Mouse (Mus musculus) forebrain, postnatal 0 days (tissue): ENCODE results near the gene Rnf111. TPM values are rescaled to one million over a fixed set of nuclear protein-coding genes. Genes with fewer than 3 reads are reported as not detected.

Experiments
- ATAC-seq: fragments of 200-750 bp; cut with Nextera tagmentation; 2 replicates; pipeline ENCODE4 v1.8.0; 2017; ENCODE audit warnings: mild to moderate bottlenecking, moderate library complexity
- DNase-seq: peaks from one replicate; pipeline ENCODE4 v3.0.0-alpha.2; 2015
- H3K27ac ChIP-seq: fragments of 300-500 bp; sonication (generic); 2 replicates; pipeline ENCODE4 v1.5.1; 2014; ENCODE audit warnings: low read depth, mild to moderate bottlenecking, antibody characterized with exemption, low read length, moderate library complexity, mixed read lengths
- H3K27me3 ChIP-seq: fragments of 300-500 bp; sonication (generic); 2 replicates; pipeline ENCODE4 v1.6.1; 2014; ENCODE audit warnings: mild to moderate bottlenecking, low read length, mixed read lengths; ENCODE audit not compliant: insufficient read depth
- H3K36me3 ChIP-seq: fragments of 300-500 bp; sonication (generic); 2 replicates; pipeline ENCODE4 v1.6.1; 2014; ENCODE audit warnings: mild to moderate bottlenecking, moderate library complexity; ENCODE audit not compliant: insufficient read depth
- H3K4me1 ChIP-seq: fragments of 300-500 bp; sonication (generic); 2 replicates; pipeline ENCODE4 v1.6.1; 2014; ENCODE audit warnings: antibody characterized with exemption; ENCODE audit not compliant: insufficient read depth
- H3K4me2 ChIP-seq: fragments of 300-500 bp; sonication (generic); 2 replicates; pipeline ENCODE4 v1.6.1; 2014; ENCODE audit warnings: low read depth, mild to moderate bottlenecking, moderate library complexity
- H3K4me3 ChIP-seq: fragments of 300-500 bp; sonication (generic); 2 replicates; pipeline ENCODE4 v1.5.1; 2014; ENCODE audit warnings: low read depth, low read length, mixed read lengths
- H3K9ac ChIP-seq: fragments of 300-500 bp; sonication (generic); 2 replicates; pipeline ENCODE4 v1.6.1; 2014; ENCODE audit warnings: mild to moderate bottlenecking
- H3K9me3 ChIP-seq: fragments of 300-500 bp; sonication (generic); 2 replicates; pipeline ENCODE4 v1.6.1; 2016; ENCODE audit warnings: low read length
- CTCF ChIP-seq: sonication (generic); IDR thresholded peaks from 2 replicates; pipeline ENCODE4 v1.5.1; 2016; ENCODE audit warnings: antibody characterized with exemption, control low read depth, low read depth
- WGBS: fragments of 180-500 bp; shearing (Covaris S2); extraction: QIAGEN DNeasy Blood & Tissue Kit; methylation state at CpG from one replicate; pipeline ENCODE4 v1.1.7; 2014; 5-methylcytosine and 5-hydroxymethylcytosine counted together
- polyA plus RNA-seq: library from polyadenylated mRNA; unstranded; fragments of >200 nt; fragmentation: Nextera tagmentation; extraction: Ambion mirVana; gene quantifications from 2 replicates; pipeline ENCODE4 v1.2.1, GENCODE M21; 2015
- total RNA-seq: library from RNA; depleted of rRNA; stranded (reverse); fragments of >200 nt; gene quantifications from 2 replicates; pipeline ENCODE4 v1.2.3, GENCODE M21; 2014

Gene Rnf111
- total and polyA plus RNA-seq, 2 experiments from 2014 or later: 18.7 to 40.5 TPM

DNA sequence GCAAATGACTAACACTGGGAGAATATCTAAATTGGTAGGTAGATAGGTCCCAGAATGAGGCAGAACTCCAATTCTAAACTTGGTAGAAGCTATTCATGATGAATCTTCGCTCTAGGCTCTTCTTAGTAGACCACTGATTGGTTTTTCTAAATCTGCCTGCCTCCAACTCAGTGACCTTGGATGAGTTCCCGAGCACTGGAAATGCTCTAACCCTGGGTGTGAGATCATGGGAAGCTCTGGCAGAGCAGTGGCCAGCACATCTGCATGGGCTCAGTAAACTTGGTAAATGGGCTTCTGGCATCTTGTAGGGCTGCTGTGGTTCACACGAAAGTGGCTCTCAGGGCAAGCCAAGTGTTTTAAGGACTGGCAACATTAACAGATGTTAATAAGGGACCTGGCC, 96.9 kb downstream of the Rnf111 start:
- H3K9ac ChIP-seq: no peak overlapping the region
- WGBS: 94% methylated on average over 3 of the region's 3 CpGs
- no peak for ATAC-seq

DNA sequence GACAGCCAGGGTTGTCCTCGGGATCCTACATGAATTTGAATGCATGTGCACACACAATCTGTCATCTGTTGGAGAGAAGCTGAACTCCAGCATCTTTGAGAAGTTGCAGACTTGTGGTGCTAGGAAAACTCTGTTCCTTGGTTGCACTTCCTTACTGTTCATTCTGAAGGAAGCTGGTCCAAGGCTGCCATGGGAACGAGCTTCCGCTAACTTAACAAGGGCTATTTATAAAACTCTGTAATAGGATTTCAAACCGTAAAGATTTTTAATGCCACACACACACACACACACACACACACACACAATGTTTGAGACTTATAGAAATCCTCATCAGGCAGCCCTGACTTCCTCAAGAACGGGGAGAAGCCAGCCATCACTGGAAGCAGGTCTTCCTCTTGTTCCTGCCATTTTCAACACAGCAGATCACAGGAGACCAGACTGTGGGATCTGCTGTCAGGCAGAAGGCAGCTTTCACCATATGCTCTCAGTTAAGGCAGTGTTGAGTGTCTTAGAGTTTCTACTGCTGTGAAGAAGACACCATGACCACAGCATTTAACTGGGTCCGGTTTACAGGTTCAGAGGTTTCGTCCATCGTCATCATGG, 101.5 kb downstream of the Rnf111 start:
- peak; percentile 84 for ATAC-seq
- H3K9me3 ChIP-seq: no peaks in the 10 kb centered on the region
- H3K4me2 ChIP-seq: no peak overlapping the region
- peak overlapping the region; percentile 54; the same call in 1 of the 2 replicates for H3K27ac ChIP-seq
- TF ChIP-seq CTCF: 0 out of 2 replicates have a peak, but pooled peaks have one; percentile 1
- DNase-seq: peak; percentile 71
- H3K27me3 ChIP-seq: no peaks in the 10 kb centered on the region
- H3K4me3 ChIP-seq: no peak overlapping the region
- no peaks in the 10 kb centered on the region for H3K4me1 ChIP-seq
- no peaks in the 10 kb centered on the region for H3K36me3 ChIP-seq
- no peak overlapping the region for H3K9ac ChIP-seq
- WGBS: 79% methylated on average over 8 of the region's 8 CpGs

More for the DNA sequence above, 96.9 kb downstream of the Rnf111 start:
- Histone ChIP-seq H3K36me3 (peaks cover 17% of the 10 kb centered on the region), H3K27ac (no peak overlapping the region), H3K4me3 (no peak overlapping the region), H3K27me3 (no peaks in the 10 kb centered on the region), H3K4me2 (no peak overlapping the region), H3K4me1 (no peaks in the 10 kb centered on the region), H3K9me3 (no peaks in the 10 kb centered on the region)
- no peak for DNase-seq
- TF ChIP-seq CTCF: no peak

DNA sequence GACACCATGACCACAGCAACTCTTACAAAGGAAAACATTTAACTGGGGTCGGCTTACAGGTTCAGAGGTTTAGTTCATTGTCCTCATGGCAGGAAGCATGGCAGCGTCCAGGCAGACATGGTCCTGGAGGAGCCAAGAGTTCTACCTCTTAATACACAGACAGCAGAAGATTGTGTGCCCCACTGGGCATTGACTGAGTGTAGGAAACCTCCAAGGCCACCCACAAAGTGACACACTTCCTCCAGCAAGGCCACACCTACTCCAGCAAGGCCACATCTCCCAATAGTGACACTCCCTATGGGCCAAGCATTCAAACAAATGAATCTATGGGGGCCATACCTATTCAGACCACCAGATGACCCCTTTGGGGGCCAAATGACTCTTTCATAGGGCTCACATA, 107.4 kb downstream of the Rnf111 start:
- WGBS: 91% methylated on average over 2 of the region's 2 CpGs
- Histone ChIP-seq H3K9ac (no peak overlapping the region), H3K4me3 (no peak overlapping the region), H3K9me3 (no peaks in the 10 kb centered on the region), H3K4me2 (no peak overlapping the region), H3K27ac (no peak overlapping the region), H3K27me3 (no peaks in the 10 kb centered on the region), H3K36me3 (no peaks in the 10 kb centered on the region), H3K4me1 (no peaks in the 10 kb centered on the region)
- no peak for DNase-seq
- no peak for ATAC-seq
- TF ChIP-seq CTCF: no peak

DNA sequence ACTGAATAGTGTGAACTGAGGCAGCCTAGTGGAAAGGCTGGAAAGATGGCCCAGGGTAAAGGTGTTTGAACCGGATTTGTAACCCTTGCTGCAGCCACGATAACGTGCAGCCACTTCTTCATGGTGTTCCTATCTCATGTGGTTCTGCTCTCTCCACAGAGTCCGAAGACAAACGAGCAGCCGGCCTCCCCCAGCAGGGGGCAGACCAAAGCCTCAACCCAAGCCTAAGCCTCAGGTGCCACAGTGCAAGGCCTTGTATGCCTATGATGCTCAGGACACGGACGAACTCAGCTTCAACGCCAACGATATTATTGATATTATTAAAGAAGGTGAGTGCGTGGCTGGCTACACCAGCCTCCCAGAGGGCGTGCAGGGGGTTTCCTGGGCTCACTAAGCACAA, 107.9 kb downstream of the Rnf111 start:
- no peak for DNase-seq
- H3K4me2 ChIP-seq: no peak overlapping the region
- H3K4me3 ChIP-seq: no peak overlapping the region
- no peak for ATAC-seq
- WGBS: 84% methylated on average over 12 of the region's 12 CpGs
- H3K4me1 ChIP-seq: no peaks in the 10 kb centered on the region
- no peaks in the 10 kb centered on the region for H3K27me3 ChIP-seq
- H3K36me3 ChIP-seq: no peaks in the 10 kb centered on the region
- H3K9ac ChIP-seq: no peak overlapping the region
- H3K27ac ChIP-seq: no peak overlapping the region
- peak; percentile 32 for TF ChIP-seq CTCF
- no peaks in the 10 kb centered on the region for H3K9me3 ChIP-seq

DNA sequence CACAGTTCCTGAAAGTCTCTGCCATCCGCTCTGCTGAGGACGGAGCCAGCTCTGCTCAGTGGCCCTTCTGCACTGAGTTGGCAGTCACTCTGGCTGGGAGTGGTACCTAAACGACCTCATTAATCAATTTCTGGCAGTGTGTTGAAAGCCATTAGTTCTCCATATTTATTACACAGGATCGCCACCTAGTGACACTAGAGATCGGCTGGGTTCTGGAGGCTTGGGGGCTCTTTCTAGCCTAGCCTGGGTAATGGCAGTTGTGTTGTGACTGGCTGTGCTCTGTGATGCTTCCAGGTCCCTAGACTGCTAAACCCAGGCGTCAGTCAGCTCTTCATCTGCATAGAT, 111.0 kb downstream of the Rnf111 start:
- peak; percentile 76 for TF ChIP-seq CTCF
- Histone ChIP-seq H3K36me3 (no peaks in the 10 kb centered on the region), H3K4me2 (0 out of 2 replicates have a peak overlapping the region, but pooled peaks have one; percentile 3), H3K9ac (no peak overlapping the region), H3K27me3 (no peaks in the 10 kb centered on the region), H3K4me1 (no peaks in the 10 kb centered on the region), H3K27ac (no peak overlapping the region), H3K4me3 (no peak overlapping the region), H3K9me3 (no peaks in the 10 kb centered on the region)
- peak; percentile 90 for ATAC-seq
- peak; percentile 81 for DNase-seq
- WGBS: 14% methylated on average over 6 of the region's 6 CpGs

DNA sequence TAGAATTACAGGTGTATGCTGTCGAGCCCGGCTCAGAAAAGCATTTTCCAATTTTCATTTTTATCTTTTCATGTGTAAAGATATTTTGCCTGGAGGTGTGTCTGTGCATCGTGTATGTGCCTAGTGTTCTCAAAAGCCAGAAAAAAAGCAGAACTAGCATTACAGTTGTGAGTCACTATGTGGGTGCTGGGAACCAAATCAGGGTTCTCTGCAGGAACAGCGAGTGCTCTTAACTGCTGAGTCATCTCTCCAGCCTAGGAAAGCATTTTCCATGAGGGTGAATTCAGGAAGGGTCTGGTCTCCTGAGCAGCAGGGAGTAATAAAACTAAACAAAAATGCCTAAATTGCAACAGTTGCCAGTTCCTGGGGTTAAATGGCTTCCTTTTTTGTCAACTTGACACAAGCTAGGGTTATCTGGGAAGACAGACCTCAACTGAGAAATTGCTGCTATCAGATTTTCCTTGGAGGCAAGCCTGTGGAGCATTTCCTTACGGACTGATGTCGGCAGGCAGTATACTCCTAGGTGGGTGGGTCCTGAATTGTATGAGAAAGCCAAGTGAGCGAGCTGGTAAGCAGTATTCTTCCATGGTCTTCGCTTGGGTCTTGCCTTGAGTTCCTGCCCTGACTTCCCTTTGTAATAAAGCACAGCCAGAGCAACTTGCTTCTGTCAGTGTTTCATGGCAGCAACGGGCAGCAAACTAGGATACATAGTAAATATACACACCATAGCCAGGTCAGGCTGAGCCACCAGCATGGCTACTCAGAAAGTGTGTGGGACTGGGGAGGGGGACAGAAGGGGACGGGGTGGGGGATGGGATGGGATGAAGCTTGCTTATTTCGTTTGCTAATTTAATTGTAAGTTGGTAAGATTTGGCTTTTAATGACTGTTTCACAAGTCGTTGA, 111.6 kb downstream of the Rnf111 start:
- no peaks in the 10 kb centered on the region for H3K9me3 ChIP-seq
- H3K9ac ChIP-seq: no peak overlapping the region
- H3K4me3 ChIP-seq: no peak overlapping the region
- H3K27ac ChIP-seq: no peak overlapping the region
- TF ChIP-seq CTCF: no peak
- no peaks in the 10 kb centered on the region for H3K4me1 ChIP-seq
- 0 out of 2 replicates have a peak overlapping the region, but pooled peaks have one; percentile 3 for H3K4me2 ChIP-seq
- H3K27me3 ChIP-seq: no peaks in the 10 kb centered on the region
- DNase-seq (no peak), ATAC-seq (no peak; the same call in 1 of the 2 replicates)
- 68% methylated on average over 12 of the region's 12 CpGs for WGBS
- H3K36me3 ChIP-seq: no peaks in the 10 kb centered on the region

DNA sequence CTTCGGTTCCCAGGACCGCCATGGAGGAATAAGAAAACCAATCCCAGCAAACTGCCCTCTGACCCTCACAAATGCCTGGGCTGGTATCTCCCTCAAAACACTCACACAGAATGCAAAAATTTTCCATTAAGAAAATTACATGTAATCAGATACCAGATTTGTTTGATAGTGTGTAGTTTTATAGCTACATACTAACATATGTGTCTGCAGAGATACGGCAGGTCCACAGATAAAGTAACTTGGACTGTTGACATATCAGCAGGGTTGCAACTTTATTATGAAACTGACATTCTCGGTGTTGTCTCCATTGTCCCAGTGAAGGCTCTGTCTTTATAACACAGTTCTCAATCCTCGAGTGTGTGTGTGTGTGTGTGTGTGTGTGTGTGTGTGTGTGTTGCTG, 112.5 kb downstream of the Rnf111 start:
- DNase-seq: no peak
- Histone ChIP-seq H3K4me3 (no peak overlapping the region), H3K36me3 (no peaks in the 10 kb centered on the region), H3K4me2 (no peak overlapping the region), H3K9me3 (no peaks in the 10 kb centered on the region), H3K4me1 (no peaks in the 10 kb centered on the region), H3K27ac (no peak overlapping the region), H3K9ac (no peak overlapping the region), H3K27me3 (no peaks in the 10 kb centered on the region)
- 87% methylated on average over 5 of the region's 5 CpGs for WGBS
- no peak for ATAC-seq
- no peak for TF ChIP-seq CTCF
